Mouse (Mus musculus) CH12F3 (cell line): ENCODE measurements around the gene Comt.

Source experiments
- in situ Hi-C: fragments of 300-500 bp; cut with MboI; formaldehyde crosslinking; loops from 2 replicates; pipeline ENCODE4 v1.14.3; 2020; ENCODE audit warnings: low sequenced_read_pairs

Gene Comt

DNA sequence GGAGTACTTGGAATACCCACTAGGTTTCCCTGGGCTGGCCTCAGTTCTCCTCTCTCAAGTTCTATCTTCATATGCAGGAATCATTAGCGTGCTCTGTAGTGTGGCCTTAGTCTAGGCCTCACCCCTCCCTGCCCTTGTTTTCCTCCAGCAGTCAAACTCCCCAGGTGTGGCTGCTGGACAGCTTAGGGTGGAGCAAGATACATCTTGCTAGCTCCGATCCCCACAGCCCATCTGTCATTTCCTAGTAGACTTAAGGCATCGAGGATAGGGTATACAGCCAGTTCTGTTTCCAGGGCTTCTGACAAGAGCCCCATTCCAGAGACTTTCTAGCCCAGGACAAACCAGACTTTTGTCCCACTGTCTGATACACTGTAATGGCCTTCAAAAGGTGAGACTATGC, 34.9 kb downstream of the Comt start:
- in situ Hi-C loops = no loop called here

DNA sequence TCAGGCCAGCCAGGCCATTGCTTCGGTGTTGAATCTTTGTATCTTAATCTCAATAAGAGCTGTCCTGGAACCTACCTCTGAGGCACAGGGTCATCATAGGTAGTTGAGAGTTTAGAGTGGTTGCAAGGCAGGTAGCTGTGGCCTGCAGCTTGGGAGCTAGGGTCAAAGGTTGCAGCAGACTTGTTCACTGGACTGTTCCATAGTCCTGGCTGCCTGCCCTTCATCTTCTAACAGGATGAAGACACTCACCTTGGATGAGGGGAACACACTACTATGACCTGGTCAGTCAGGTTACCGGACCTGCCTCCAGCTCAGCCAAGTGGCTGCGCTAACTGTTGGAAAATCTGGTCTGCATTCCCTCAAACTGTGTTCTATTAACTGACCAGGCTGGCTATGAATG, 35.5 kb downstream of the Comt start:
- in situ Hi-C loops = no loop called here

GRCm38 (mm10) chr16:18390399-18390798, 36.3 kb downstream of the Comt start:
- in situ Hi-C loops = no loop called here

- in situ Hi-C loops = no loop called here
Observed at GRCm38 (mm10) chr16:18388583-18389435, 37.8 kb downstream of the Comt start.

- in situ Hi-C loops = no loop called here
Observed at GRCm38 (mm10) chr16:18387704-18388582, 38.7 kb downstream of the Comt start.

DNA sequence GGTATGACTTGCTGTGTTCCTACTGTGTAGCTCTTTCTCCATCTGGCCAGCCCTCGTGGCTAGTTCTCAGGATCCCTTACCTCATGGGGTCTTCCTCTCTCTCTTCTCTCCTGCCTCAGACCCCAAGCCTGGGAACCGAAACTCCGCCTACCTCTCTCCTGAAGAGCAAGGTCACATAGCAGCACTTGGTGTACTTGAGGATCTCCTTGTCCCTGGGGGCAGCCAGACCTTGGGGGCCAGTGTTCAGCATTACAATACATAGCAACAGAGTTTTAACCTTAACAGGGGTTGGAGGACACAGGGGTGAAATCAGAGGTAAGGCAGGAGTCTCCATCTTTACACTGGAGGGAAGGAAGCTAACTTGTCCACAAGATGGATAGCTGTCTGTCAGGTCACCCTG, 39.7 kb downstream of the Comt start:
- in situ Hi-C loops = no loop called here

DNA sequence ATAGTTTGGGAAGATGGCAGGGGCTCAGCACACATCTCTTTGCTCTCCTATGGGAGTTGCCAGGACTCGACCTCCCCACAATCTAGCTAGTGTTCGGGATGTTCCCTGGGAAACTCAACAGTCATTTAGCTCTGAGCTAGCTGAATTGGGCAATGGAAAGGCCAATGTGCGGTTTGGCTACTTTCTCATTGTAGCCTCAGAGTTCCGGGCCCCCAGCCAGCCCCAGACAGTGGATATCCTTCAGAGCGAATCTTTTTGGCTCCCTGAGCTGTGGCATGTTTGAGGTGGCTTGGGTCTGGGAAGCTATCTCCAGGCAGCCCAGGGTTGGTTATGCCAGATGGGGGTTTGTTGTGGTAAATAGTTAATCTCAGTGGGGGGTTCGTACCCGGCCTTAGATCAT, 40.2 kb downstream of the Comt start:
- in situ Hi-C loops = no loop called here

DNA sequence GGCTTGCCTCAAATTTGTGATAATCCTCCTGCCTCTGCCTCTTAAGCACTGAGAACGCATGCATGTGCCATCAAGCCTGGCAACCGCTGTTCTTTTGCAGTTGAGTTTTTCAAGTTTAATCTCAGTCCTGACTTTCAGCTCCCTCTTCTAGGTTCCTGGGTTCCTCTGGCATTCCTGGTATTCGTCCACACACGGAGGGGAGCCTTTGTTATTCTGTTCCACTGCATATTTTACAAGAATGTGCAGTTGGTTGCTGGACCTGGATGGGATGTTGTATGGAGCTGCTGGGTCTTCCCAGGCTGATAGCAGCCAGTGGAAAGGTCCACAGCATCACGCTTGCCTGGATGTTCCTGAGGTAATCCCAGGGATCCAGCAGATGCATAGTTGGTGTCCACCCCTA, 41.2 kb downstream of the Comt start:
- in situ Hi-C loops = no loop called here

DNA sequence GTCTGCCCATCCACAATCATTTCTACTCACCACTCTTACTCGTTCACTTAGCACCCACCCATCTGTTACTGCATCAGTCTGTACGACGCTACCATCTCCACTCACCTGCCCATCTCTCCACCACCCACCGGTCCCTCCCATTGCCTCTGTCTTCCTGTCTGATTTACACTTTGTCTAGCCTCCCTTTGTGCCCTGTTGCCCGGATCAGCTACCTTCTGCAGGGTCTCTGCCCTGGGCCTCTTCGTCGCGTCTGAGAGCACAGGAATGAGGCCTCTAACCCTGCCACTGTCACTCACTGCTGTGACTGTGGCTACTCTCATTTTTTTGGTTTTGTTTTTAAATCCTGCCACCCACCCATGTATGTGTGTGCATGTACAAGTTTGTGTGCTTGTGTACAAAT, 42.0 kb downstream of the Comt start:
- in situ Hi-C loops = no loop called here

- in situ Hi-C loops = no loop called here
Observed at GRCm38 (mm10) chr16:18384211-18384610, 42.4 kb downstream of the Comt start.

DNA sequence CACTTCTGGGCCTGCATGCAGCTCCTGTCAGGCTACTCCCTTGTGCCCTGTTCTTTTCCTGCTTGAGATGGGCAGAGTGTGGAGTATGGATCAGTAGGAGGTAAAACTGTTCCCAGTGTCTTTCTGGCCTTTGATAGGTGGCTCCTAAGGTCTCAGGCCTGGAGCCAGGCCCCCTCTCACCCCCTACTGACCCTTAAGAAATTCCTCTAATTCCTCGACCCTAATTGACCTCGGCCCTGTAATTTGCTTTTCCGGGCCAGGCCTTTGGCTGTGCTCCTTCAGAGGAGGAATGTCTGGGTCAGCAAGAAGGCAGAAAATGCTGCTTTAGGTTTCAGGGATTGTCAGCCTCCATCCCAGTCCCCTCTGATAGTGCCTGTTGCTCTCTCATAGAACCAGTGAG, 42.9 kb downstream of the Comt start:
- in situ Hi-C loops = no loop called here

DNA sequence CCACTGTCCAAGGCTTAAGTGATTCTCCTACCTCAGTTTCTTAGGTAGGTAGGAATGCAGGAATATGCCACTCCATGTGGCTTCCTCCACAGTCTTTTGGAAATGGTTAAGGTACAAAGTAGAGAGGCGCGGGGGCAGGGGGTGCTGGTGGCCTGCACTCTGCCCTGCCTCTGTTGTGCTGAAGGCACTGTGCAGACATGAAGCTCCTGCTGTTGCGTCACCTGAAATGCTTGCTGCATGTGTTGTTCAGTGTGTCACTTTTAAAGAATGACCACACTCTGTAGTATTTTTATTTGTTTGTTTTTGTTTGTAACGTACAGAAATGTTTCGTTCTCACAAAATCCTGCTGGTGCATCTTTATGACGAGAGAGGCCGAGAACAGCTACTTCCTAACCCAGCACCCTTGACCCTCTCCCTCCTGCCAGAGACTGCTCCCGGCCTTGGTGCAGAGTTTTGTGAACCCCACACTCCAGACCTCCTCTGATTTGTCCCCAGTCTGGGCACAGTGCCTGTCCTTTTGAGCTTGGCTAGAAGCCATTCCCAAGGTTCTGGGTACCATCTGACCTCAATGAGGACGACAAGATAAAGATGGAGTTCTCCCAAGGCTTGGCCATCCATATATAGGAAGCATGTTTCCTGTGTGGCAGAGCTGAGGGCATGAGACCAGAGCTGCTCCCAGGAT, 43.5 kb downstream of the Comt start:
- in situ Hi-C loops = no loop called here

DNA sequence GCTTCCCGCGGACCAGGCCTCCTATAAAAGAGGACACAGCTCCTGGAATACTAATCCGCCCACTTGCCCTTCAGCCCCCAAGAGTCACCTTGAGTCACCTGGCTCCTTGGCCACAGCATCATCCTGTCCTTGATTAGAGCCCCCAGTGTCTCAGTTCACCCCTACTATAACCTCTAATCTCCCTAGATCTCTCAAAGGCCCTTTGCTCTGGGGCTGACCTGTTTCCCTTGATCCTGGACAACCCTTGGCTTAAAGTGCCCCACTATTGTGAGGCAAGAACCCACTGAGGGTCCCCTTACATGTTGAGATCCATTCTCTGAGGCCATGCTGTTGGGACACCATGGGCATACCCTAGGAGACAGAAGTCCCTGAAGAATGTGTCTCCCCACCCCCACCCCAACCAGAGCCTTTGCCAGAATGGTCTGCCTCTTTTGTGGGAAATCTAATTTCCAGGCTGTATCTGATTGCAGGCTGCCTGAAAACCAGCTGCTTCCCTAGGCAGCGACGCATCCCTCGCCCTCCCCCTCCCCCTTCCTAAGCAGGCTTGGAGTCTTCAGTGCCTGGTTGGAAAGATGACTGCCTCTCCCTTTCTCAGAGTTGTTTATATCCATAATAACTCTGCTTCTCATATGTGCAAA, 44.9 kb downstream of the Comt start:
- in situ Hi-C loops = no loop called here

- in situ Hi-C loops = no loop called here
Observed at GRCm38 (mm10) chr16:18380495-18381063, 46.1 kb downstream of the Comt start.

DNA sequence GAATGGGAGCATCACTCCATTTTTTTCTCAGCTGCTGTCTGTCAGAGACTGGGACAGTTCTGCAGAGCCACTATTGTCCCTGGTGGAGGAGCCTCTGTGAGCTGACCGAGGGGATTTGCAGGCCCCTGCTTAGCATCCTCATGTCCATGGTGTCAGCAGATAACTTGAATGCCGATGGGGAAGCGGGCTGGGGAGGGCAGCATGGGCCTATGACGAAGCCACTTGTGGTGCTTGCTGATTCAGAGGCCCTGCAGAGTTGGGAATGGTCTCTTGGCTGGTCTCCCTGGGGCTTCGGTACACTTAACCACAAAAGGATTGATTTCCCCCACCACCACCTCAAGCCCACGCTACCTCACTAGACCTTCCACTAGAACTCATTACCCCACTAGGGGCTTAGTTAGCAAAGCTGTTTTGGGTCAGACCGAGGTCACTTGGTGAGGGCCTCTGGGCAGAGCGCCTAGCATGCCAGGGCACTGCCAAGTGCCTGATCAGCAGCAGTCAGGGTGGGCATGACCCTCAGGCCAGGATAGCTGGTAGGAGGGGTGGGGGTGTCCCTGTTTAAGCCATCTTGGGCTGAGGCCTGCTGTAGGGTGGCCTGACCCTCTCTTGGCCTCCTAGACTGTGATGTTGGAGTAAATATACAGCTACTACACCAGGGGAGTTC, 47.2 kb downstream of the Comt start:
- in situ Hi-C loops = no loop called here

- in situ Hi-C loops = no loop called here
Observed at GRCm38 (mm10) chr16:18378489-18378888, 48.2 kb downstream of the Comt start.

DNA sequence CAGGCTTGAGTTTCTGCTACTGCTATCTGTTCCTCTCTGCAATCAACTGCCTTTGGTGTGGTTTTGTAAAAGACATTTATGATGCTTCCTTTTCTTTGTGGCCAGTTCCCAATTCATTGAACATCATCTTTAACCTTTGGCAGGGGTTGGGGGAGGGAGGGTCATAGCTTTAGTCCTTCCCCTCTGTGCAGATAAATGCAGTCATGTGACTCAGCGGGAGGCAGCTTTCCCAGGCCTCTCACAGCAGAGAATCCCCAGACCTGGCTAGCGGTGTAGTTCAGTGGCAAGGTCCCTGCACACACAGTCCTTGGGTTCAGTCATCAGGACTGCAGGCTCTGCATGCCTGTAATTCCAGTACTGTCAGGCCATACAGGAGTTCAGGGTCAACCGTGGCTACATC, 49.4 kb downstream of the Comt start:
- in situ Hi-C loops = no loop called here

DNA sequence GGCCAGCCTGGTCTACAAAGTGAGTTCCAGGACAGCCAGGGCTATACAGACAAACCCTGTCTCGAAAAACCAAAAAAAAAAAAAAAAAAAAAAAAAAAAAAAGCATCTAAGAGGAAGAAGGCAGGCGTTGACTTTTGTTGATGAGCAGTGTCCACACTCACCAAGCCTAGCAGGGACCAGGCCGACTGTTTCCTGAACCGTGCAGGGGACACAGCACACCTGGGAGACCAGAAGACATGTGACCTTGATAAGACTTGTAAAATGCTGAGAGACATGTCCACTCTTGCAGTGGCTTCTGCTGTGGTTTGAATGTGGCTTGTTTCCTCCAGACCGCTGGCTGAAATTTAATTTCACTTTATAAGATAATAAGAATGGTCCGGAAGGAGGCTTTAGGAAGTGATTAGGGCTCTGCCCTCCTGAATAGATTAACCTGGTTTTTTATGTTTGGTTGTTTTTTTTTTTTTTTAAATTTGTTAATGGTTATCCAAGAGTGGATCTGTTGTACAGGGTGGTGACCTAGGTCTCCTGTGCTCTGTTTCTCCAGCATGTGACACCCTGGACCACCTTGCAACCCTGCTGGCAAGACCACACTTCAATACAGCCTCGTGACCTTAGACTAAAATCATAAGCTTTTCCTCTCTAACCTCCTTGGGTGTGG, 50.2 kb downstream of the Comt start:
- in situ Hi-C loops = no loop called here

GRCm38 (mm10) chr16:18373632-18374031, 53.0 kb downstream of the Comt start:
- in situ Hi-C loops = no loop called here

DNA sequence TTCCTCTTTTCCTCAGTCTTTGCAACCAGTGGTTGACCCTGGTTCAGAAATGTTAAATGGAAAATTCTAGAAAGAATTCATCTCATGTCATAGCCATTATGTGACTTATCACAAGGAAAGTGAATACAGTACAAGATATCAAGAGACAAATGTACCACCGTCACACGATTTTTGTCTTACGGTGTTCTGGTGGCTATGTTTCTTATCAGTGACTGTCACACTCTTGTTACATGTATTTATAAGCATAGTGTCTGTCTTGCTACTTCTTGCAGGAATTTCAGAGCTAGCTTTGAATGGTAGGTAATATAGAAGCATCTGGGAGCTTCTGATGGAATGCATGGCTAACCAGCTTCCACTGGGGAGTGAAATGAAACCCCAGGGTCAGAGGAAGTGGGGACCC, 56.5 kb downstream of the Comt start:
- in situ Hi-C loops = no loop called here
